Mouse (Mus musculus) liver, postnatal 0 days (tissue): Measurements from ENCODE around the gene Flvcr2. TPM values are rescaled to one million over a fixed set of nuclear protein-coding genes. Genes with fewer than 3 reads are reported as not detected.
A peak's percentile ranks its signal among the peaks of the same experiment; 100 is the strongest.

Experiments
- ATAC-seq: fragments of 200-750 bp; cut with Nextera tagmentation; 2 replicates; pipeline ENCODE4 v1.8.0; 2017; ENCODE audit warnings: mild to moderate bottlenecking, moderate library complexity
- DNase-seq: peaks from one replicate; pipeline ENCODE4 v3.0.0-alpha.2; 2016
- H3K27ac ChIP-seq: fragments of 300-500 bp; sonication (generic); 2 replicates; pipeline ENCODE4 v1.5.1; 2014; ENCODE audit warnings: antibody characterized with exemption, moderate library complexity, mild to moderate bottlenecking, low read depth
- H3K27me3 ChIP-seq: fragments of 300-500 bp; sonication (generic); 2 replicates; pipeline ENCODE4 v1.6.1; 2014; ENCODE audit warnings: low read length, control low read depth, mixed read lengths; ENCODE audit not compliant: insufficient read depth
- H3K36me3 ChIP-seq: fragments of 300-500 bp; sonication (generic); replicated peaks from 2 replicates; pipeline ENCODE4 v1.6.1; 2014; ENCODE audit warnings: mild to moderate bottlenecking, control low read depth, low read length, moderate library complexity, mixed read lengths; ENCODE audit not compliant: insufficient read depth
- H3K4me1 ChIP-seq: fragments of 300-500 bp; sonication (generic); 2 replicates; pipeline ENCODE4 v1.6.1; 2014; ENCODE audit warnings: antibody characterized with exemption, mild to moderate bottlenecking, control low read depth; ENCODE audit not compliant: insufficient read depth
- H3K4me2 ChIP-seq: fragments of 300-500 bp; sonication (generic); 2 replicates; pipeline ENCODE4 v1.6.1; 2014; ENCODE audit warnings: low read depth, mild to moderate bottlenecking, low read length, moderate library complexity, mixed read lengths
- H3K4me3 ChIP-seq: fragments of 300-500 bp; sonication (generic); 2 replicates; pipeline ENCODE4 v1.5.1; 2014; ENCODE audit warnings: low read depth, low read length
- H3K9ac ChIP-seq: fragments of 300-500 bp; sonication (generic); replicated peaks from 2 replicates; pipeline ENCODE4 v1.6.1; 2014; ENCODE audit warnings: mild to moderate bottlenecking, moderate library complexity
- H3K9me3 ChIP-seq: fragments of 300-500 bp; sonication (generic); 2 replicates; pipeline ENCODE4 v1.6.1; 2016; ENCODE audit warnings: mild to moderate bottlenecking, control low read depth, low read length, mixed read lengths
- CTCF ChIP-seq: sonication (generic); IDR thresholded peaks from 2 replicates; pipeline ENCODE4 v1.5.1; 2016; ENCODE audit warnings: antibody characterized with exemption, low read depth
- EP300 ChIP-seq: IDR thresholded peaks from 2 replicates; pipeline ENCODE4 v1.6.1; 2016; ENCODE audit warnings: antibody characterized with exemption, low read depth, mild to moderate bottlenecking
- WGBS: fragments of 180-500 bp; shearing (Covaris S2); extraction: QIAGEN DNeasy Blood & Tissue Kit; methylation state at CpG from one replicate; pipeline ENCODE4 v1.1.7; 2014; ENCODE audit not compliant: insufficient replicate concordance; 5-methylcytosine and 5-hydroxymethylcytosine counted together
- polyA plus RNA-seq: library from polyadenylated mRNA; unstranded; fragments of >200 nt; fragmentation: Nextera tagmentation; extraction: Ambion mirVana; gene quantifications from 2 replicates; pipeline ENCODE4 v1.2.1, GENCODE M21; 2015

Flvcr2 gene
- polyA plus RNA-seq, 1 experiment from 2014 or later: 5.9 TPM

DNA sequence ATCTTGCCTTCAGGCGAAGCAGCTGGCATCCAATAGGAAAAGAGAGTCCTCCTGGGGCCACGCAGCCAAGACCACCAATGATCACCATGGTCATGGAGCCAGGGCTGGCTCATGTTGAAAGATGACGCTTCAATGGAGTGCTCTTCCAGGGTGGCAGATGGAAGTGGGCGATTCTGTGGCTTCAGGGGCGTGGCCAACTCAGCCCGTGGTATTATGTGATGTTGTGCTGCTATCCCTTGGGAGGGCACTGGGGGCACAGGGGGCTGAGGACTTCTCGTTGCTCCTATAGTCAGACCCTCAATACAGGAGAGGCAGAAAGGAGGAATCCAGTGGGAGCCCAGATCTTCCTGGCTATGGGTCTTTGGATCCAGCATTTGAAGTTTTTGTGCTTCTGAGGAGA lies 41.8 kb upstream of the Flvcr2 start:
- H3K4me2 ChIP-seq: peak overlapping the region; percentile 91

DNA sequence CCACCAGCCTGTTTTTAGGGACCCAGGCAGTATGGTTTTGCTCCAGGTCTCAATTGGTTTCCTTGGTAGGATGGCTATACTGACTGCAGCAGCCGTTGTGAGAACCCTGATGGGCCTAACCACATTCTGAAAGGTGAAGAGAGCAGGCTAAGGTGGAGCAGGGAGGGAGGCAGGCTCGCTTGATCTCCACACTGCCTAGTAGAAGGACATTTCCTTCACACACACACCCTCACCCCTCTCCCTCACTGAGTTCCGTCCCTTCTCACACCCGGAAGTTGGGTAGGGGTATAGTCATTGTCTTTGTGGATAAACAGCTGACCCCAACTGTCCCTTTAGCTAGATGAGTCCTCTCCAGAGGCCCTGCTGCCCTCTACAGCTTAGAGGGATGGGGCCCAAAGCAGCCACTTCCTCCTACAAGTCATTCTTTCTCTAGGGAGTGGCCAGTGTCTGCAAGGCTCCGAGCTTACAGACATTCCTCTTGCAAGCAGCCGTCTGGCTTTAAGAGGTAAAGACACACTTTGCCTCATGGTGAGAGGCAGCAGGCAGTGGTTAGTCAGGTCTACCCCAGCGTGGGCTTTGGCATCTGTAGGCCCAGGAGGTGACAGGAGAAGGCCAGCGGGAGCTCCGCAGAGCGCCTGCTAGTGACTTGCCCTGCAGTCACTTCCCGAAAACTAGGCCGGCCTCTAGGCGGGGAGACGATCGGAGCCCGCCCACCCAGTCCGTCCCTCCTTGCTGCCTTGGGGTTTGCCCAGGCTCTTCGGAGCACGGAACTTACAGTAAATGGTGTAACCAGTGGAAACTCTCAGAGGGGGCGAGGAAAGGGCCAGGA lies 41.1 kb upstream of the Flvcr2 start:
- peak overlapping the region; percentile 67 for H3K9ac ChIP-seq
- WGBS: 7% methylated on average over 20 of the region's 20 CpGs
- peak overlapping the region; percentile 83 for H3K27ac ChIP-seq
- H3K4me3 ChIP-seq: peak overlapping the region; percentile 54
- peaks cover 19% of the 10 kb centered on the region for H3K4me1 ChIP-seq
- H3K27me3 ChIP-seq: no peaks in the 10 kb centered on the region
- no peaks in the 10 kb centered on the region for H3K36me3 ChIP-seq
- 0 out of 2 replicates have a peak, but pooled peaks have one; percentile 0 for TF ChIP-seq EP300
- peak; percentile 20 for TF ChIP-seq CTCF
- DNase-seq (peak; percentile 85), ATAC-seq (peak; percentile 90)
- H3K9me3 ChIP-seq: no peaks in the 10 kb centered on the region
- H3K4me2 ChIP-seq: peak overlapping the region; percentile 91

More for the DNA sequence above, 41.8 kb upstream of the Flvcr2 start:
- H3K36me3 ChIP-seq: no peaks in the 10 kb centered on the region
- no peak overlapping the region for H3K9ac ChIP-seq
- DNase-seq (peak; percentile 51), ATAC-seq (peak; percentile 37; the same call in 1 of the 2 replicates)
- peak overlapping the region; percentile 83 for H3K27ac ChIP-seq
- H3K9me3 ChIP-seq: no peaks in the 10 kb centered on the region
- WGBS: 30% methylated on average over 7 of the region's 7 CpGs
- H3K4me3 ChIP-seq: no peak overlapping the region
- H3K27me3 ChIP-seq: no peaks in the 10 kb centered on the region
- TF ChIP-seq EP300 (no peak), CTCF (no peak)
- H3K4me1 ChIP-seq: peaks cover 19% of the 10 kb centered on the region

DNA sequence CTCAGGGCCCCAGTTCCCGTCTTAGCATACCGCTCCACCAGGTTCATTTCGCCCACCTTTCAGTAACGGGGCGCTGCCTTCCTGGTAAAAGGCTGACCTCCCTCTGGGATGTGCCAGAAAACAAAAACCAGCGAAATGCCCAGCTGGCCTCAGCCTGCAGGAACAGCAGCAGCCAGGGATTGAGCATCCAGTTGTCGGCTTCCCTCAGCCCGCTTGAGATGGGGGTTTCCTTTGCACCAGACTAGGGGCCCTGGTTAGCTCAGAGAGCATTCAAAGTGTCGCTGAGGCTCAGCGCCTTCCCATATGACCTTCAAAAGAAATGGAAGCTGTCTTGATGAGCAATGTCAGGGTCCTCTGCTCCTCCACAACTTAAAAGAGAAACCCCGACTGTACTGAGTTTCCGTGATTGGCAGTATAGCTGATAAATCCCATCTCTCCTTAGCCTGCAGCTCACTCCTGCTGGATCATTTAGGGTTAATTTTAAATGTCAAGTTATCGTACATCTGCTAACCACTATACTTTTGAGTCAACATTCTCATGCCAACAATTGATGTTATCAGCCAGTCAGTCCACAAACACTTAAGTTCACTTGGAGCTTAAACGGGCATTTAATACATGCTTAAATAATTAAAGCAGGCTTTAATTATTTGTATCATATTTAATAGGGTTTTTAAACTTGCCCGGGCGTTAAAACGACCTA lies 40.4 kb upstream of the Flvcr2 start:
- no peak for DNase-seq
- H3K4me3 ChIP-seq: peak overlapping the region; percentile 54
- no peak for ATAC-seq
- peak overlapping the region; percentile 83 for H3K27ac ChIP-seq
- H3K9me3 ChIP-seq: no peaks in the 10 kb centered on the region
- peak overlapping the region; percentile 67 for H3K9ac ChIP-seq
- H3K4me1 ChIP-seq: peaks cover 19% of the 10 kb centered on the region
- peak overlapping the region; percentile 91 for H3K4me2 ChIP-seq
- 16% methylated on average over 17 of the region's 17 CpGs for WGBS
- H3K36me3 ChIP-seq: no peaks in the 10 kb centered on the region
- no peaks in the 10 kb centered on the region for H3K27me3 ChIP-seq
- no peak for TF ChIP-seq CTCF
- TF ChIP-seq EP300: no peak

DNA sequence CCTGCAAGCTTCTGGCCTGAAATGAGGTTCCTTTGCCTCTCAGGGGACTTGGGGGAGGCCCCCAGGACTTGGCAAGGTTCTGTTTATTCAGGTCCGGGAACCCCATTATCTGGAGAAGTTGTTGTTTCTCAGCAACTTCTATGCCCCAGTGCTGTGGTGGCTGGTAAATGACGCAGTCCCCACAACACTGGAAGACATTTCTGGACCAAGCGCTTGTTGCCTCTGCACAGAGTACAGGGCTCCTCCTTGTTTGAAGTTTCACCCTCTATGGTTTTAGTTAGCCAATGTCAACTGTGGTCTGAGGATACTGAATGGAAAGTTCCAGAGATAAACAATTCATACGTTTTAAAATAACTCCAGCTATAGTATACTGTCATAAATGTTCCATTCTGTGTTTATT lies 39.4 kb upstream of the Flvcr2 start:
- no peaks in the 10 kb centered on the region for H3K9me3 ChIP-seq
- ATAC-seq: no peak
- H3K4me1 ChIP-seq: peaks cover 19% of the 10 kb centered on the region
- H3K36me3 ChIP-seq: no peaks in the 10 kb centered on the region
- no peak overlapping the region for H3K4me2 ChIP-seq
- H3K27me3 ChIP-seq: no peaks in the 10 kb centered on the region
- WGBS: 75% methylated on average over 4 of the region's 4 CpGs
- no peak overlapping the region for H3K4me3 ChIP-seq
- no peak overlapping the region for H3K27ac ChIP-seq
- DNase-seq: no peak
- TF ChIP-seq CTCF: no peak
- TF ChIP-seq EP300: no peak
- H3K9ac ChIP-seq: no peak overlapping the region

DNA sequence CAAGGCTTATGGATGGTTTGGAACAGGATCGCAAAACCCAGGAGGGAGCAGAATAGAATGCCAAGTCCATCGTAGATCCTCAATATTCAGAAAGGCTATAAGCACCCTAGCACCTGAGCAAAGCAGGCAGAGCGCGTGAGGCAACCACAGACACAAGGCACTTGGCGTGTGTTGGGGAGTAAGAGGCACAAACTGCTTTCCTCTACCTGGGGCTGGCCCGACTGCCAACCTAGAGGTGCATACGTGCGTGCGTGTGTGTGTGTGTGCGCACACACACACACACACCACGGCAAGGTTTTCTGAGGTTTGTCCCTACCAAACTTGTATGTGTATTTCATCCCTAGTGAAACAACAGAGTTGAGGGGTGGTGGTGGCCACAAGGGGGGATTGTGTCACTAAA lies 38.9 kb upstream of the Flvcr2 start:
- DNase-seq: no peak
- no peak for TF ChIP-seq CTCF
- TF ChIP-seq EP300: no peak
- no peak overlapping the region for H3K9ac ChIP-seq
- WGBS: 87% methylated on average over 11 of the region's 11 CpGs
- H3K36me3 ChIP-seq: no peaks in the 10 kb centered on the region
- no peak overlapping the region for H3K4me3 ChIP-seq
- H3K27ac ChIP-seq: no peak overlapping the region
- no peaks in the 10 kb centered on the region for H3K9me3 ChIP-seq
- no peak overlapping the region for H3K4me2 ChIP-seq
- no peak for ATAC-seq
- no peaks in the 10 kb centered on the region for H3K27me3 ChIP-seq
- H3K4me1 ChIP-seq: peaks cover 19% of the 10 kb centered on the region

DNA sequence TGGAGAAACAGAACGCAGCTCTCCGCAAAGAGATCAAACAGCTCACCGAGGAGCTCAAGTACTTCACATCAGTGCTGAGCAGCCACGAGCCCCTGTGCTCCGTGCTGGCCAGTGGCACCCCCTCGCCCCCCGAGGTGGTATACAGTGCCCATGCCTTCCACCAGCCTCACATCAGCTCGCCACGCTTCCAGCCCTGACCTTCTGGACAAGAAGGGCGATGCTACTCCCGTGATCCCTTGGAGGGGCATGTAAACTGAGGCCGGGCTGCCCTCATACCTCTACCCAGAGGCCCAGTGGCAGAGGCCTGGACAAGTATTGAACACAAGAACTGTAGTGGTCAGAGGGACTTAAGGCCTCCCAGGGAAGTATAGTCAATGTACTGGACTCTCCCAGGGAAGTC lies 37.8 kb upstream of the Flvcr2 start:
- Histone ChIP-seq H3K36me3 (no peaks in the 10 kb centered on the region), H3K4me2 (no peak overlapping the region), H3K27ac (no peak overlapping the region), H3K27me3 (no peaks in the 10 kb centered on the region), H3K4me3 (no peak overlapping the region), H3K4me1 (peaks cover 19% of the 10 kb centered on the region), H3K9ac (no peak overlapping the region), H3K9me3 (no peaks in the 10 kb centered on the region)
- TF ChIP-seq EP300: no peak
- ATAC-seq: no peak
- WGBS: 80% methylated on average over 12 of the region's 12 CpGs
- DNase-seq: no peak
